ENCODE assay signal across 21 mouse cellular contexts in genomic region chr4:105315095-105315494, GRCm38 (mm10).
A peak's percentile ranks its signal among the peaks of the same experiment; 100 is the strongest.
DNase-seq lines count a peak whose midpoint lies in the region; ATAC-seq and TF ChIP-seq lines count a peak whose summit lies in the region.
"Had no signal": no experiment of that assay in that cellular context is flagged by ENCODE, and none has a peak within 500 bp of the region (broad histone marks: within the 10 kb centered on the region; RNA-seq: fewer than 3 reads in every experiment).

No protein-coding gene starts in this region.

- ATAC-seq in kidney, embryonic 14.5 days (ENCODE audit: low FRiP score, low TSS enrichment) = no peak
- ATAC-seq in liver, postnatal 0 days = no peak
- ATAC-seq: forebrain, postnatal 0 days; midbrain, embryonic 16.5 days had no signal

- H3K36me3 ChIP-seq in heart, embryonic 10.5 days = no peaks in the 10 kb centered on the region
- H3K36me3 ChIP-seq in kidney, embryonic 14.5 days (ENCODE audit: control insufficient read depth, insufficient read depth, low read length) = no peaks in the 10 kb centered on the region
- H3K36me3 ChIP-seq in liver, postnatal 0 days (replicated peaks; ENCODE audit: insufficient read depth, low read length) = no peaks in the 10 kb centered on the region
- no peaks in the 10 kb centered on the region for H3K36me3 ChIP-seq in thymus, adult 2 months (ENCODE audit: control insufficient read depth, insufficient read depth, low read length)
- H3K36me3 ChIP-seq: embryonic facial prominence, embryonic 13.5 days; forebrain, embryonic 10.5 days; heart, embryonic 15.5 days; hindbrain, embryonic 12.5 days; kidney, embryonic 15.5 days; limb, embryonic 12.5 days; neural tube, embryonic 15.5 days had no signal

- TF ChIP-seq EP300 in liver, postnatal 0 days (IDR thresholded peaks at IDR 0.05; ENCODE audit: low read depth) = no peak

- H3K4me3 ChIP-seq in heart, embryonic 10.5 days = no peak overlapping the region
- no peak overlapping the region for H3K4me3 ChIP-seq in kidney, embryonic 14.5 days (ENCODE audit: low read length)
- no peak overlapping the region for H3K4me3 ChIP-seq in liver, postnatal 0 days (ENCODE audit: low read depth, low read length)
- H3K4me3 ChIP-seq in thymus, adult 2 months (ENCODE audit: control insufficient read depth, insufficient read depth, low read length) = no peak overlapping the region
- H3K4me3 ChIP-seq: embryonic facial prominence, embryonic 13.5 days; forebrain, embryonic 10.5 days; heart, embryonic 15.5 days; hindbrain, embryonic 12.5 days; kidney, embryonic 15.5 days; limb, embryonic 12.5 days; neural tube, embryonic 15.5 days had no signal

- no peak overlapping the region for H3K9ac ChIP-seq in kidney, embryonic 14.5 days (ENCODE audit: low read depth, low read length)
- no peak overlapping the region for H3K9ac ChIP-seq in liver, postnatal 0 days (replicated peaks)
- H3K9ac ChIP-seq: embryonic facial prominence, embryonic 13.5 days; forebrain, postnatal 0 days; heart, embryonic 15.5 days; hindbrain, embryonic 12.5 days; kidney, embryonic 15.5 days; limb, embryonic 12.5 days; neural tube, embryonic 15.5 days had no signal

- WGBS in heart, embryonic 10.5 days = 71% methylated on average over 5 of the region's 5 CpGs
- 59% methylated on average over 5 of the region's 5 CpGs for WGBS in kidney, embryonic 14.5 days
- WGBS in liver, postnatal 0 days (ENCODE audit: insufficient replicate concordance) = 53% methylated on average over 5 of the region's 5 CpGs
- 74% methylated on average over 5 of the region's 5 CpGs for whole genome bisulfite sequencing in thymus, adult 2 months

- no peak overlapping the region for H3K4me2 ChIP-seq in kidney, embryonic 14.5 days (replicated peaks; ENCODE audit: low read depth, low read length)
- H3K4me2 ChIP-seq in liver, postnatal 0 days (ENCODE audit: low read depth, low read length) = no peak overlapping the region
- H3K4me2 ChIP-seq: embryonic facial prominence, embryonic 13.5 days; heart, embryonic 15.5 days; hindbrain, embryonic 12.5 days; kidney, embryonic 15.5 days; limb, embryonic 12.5 days; neural tube, embryonic 15.5 days had no signal

- H3K27ac ChIP-seq in heart, embryonic 10.5 days = no peak overlapping the region
- no peak overlapping the region for H3K27ac ChIP-seq in kidney, embryonic 14.5 days (ENCODE audit: low read depth, low read length)
- H3K27ac ChIP-seq in liver, postnatal 0 days (ENCODE audit: low read depth) = peak overlapping the region; percentile 40; the same call in 1 of the 2 replicates
- no peak overlapping the region for H3K27ac ChIP-seq in thymus, adult 2 months (ENCODE audit: control insufficient read depth, insufficient read depth, low read length)
- H3K27ac ChIP-seq: embryonic facial prominence, embryonic 13.5 days; forebrain, embryonic 10.5 days; heart, embryonic 15.5 days; hindbrain, embryonic 12.5 days; kidney, embryonic 15.5 days; limb, embryonic 12.5 days; neural tube, embryonic 15.5 days had no signal

- TF ChIP-seq POLR2A in thymus, adult 2 months (IDR thresholded peaks at IDR 0.05; ENCODE audit: control insufficient read depth, extremely low read depth, insufficient read depth, low read length, poor library complexity) = no peak

- peak; percentile 48 to 64 for DNase-seq in heart, adult 18-20 months
- DNase-seq in heart, embryonic 10.5 days (ENCODE audit: low spot score) = no peak
- DNase-seq in kidney, postnatal 36 days = peak; percentile 12 to 41
- peak; percentile 81 for DNase-seq in NIH3T3 (ENCODE audit: low read depth)
- DNase-seq in liver, postnatal 0 days = no peak
- no peak for DNase-seq in thymus, adult 2 months
- DNase-seq: adrenal gland, adult 8-10 months; cerebellum, postnatal 10 days; forebrain, postnatal 0 days; lung, adult 2 months; lung, postnatal 36 days; right cerebral cortex, postnatal 14 days had no signal

- H3K9me3 ChIP-seq in heart, embryonic 10.5 days = no peaks in the 10 kb centered on the region
- no peaks in the 10 kb centered on the region for H3K9me3 ChIP-seq in kidney, embryonic 14.5 days (ENCODE audit: control insufficient read depth, low read length)
- no peaks in the 10 kb centered on the region for H3K9me3 ChIP-seq in liver, postnatal 0 days (ENCODE audit: low read length)
- H3K9me3 ChIP-seq: embryonic facial prominence, embryonic 13.5 days; forebrain, embryonic 10.5 days; heart, embryonic 15.5 days; hindbrain, embryonic 12.5 days; kidney, embryonic 15.5 days; limb, embryonic 12.5 days; neural tube, embryonic 15.5 days had no signal

- peaks cover 11% of the 10 kb centered on the region for H3K4me1 ChIP-seq in heart, embryonic 10.5 days
- H3K4me1 ChIP-seq in kidney, embryonic 14.5 days (ENCODE audit: control insufficient read depth, insufficient read depth, low read length) = no peaks in the 10 kb centered on the region
- H3K4me1 ChIP-seq in liver, postnatal 0 days (ENCODE audit: insufficient read depth) = peaks cover 10% of the 10 kb centered on the region
- H3K4me1 ChIP-seq in thymus, adult 2 months (replicated peaks; ENCODE audit: control insufficient read depth, insufficient read depth, low read length) = no peaks in the 10 kb centered on the region
- H3K4me1 ChIP-seq: forebrain, embryonic 10.5 days; hindbrain, embryonic 12.5 days; neural tube, embryonic 15.5 days had no signal

- no peak for TF ChIP-seq CTCF in liver, postnatal 0 days (IDR thresholded peaks at IDR 0.05; ENCODE audit: low read depth)
- no peak for TF ChIP-seq CTCF in thymus, adult 2 months (IDR thresholded peaks at IDR 0.05; ENCODE audit: borderline replicate concordance, control insufficient read depth, extremely low read depth, insufficient read depth, low read length, poor library complexity)

- H3K27me3 ChIP-seq in heart, embryonic 10.5 days (ENCODE audit: insufficient read depth, poor library complexity, severe bottlenecking) = no peaks in the 10 kb centered on the region
- no peaks in the 10 kb centered on the region for H3K27me3 ChIP-seq in kidney, embryonic 14.5 days (ENCODE audit: control insufficient read depth, insufficient read depth, low read length)
- H3K27me3 ChIP-seq in liver, postnatal 0 days (ENCODE audit: insufficient read depth, low read length) = no peaks in the 10 kb centered on the region
- H3K27me3 ChIP-seq in thymus, adult 2 months (ENCODE audit: control insufficient read depth, insufficient read depth, low read length) = no peaks in the 10 kb centered on the region
- H3K27me3 ChIP-seq: embryonic facial prominence, embryonic 13.5 days; heart, embryonic 15.5 days; hindbrain, embryonic 12.5 days; kidney, embryonic 15.5 days; limb, embryonic 12.5 days; neural tube, embryonic 15.5 days had no signal

Comparison
In these comparisons a context has a peak if more than half of its experiments do, and no peak if none do; other contexts are left out.
1. DNase-seq: peak in heart, adult 18-20 months (2 of 2), kidney, postnatal 36 days (2 of 2) and NIH3T3 (single experiment); none in heart, embryonic 10.5 days (single experiment), liver, postnatal 0 days (single experiment) and thymus, adult 2 months (single experiment).